Mouse (Mus musculus) liver, adult 2 months (tissue): Measurements from ENCODE around the gene Selenop.

Experiments
- CTCF ChIP-seq: fragments of 200-500 bp; IDR thresholded peaks from 2 replicates; pipeline ENCODE4 v1.5.1; 2011; ENCODE audit warnings: low read depth, low read length, control low read depth
- POLR2A ChIP-seq: fragments of 200-500 bp; IDR thresholded peaks from 2 replicates; pipeline ENCODE4 v1.6.1; 2011; ENCODE audit warnings: low read length, control low read depth; ENCODE audit not compliant: insufficient read depth; ENCODE audit errors: extremely low read depth

- TF ChIP-seq CTCF: no peak
- TF ChIP-seq POLR2A: no peak
Measured at GRCm38 (mm10) chr15:3297615-3298014, 29.3 kb downstream of the Selenop start.
